In the genomic region with DNA sequence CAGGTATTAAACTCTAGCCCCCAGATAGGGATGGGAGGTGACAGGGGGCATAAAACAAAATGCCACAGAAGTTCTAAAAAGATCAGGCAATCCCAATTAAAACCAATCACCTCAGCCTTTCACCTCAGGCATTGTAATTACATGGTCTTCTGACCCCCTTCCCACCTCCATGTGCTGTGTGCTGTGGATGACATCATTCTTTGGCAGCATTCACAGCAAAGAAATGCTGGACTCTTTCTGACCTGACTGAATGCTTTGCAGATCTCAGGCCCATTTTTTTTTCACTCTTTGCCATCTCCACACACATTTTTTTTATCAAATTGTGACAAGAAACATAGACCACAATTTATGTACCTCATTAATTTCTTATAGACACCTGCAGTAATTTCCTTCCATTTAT, we compare ENCODE assay signal across 14 mouse cellular contexts.
"Had no signal": no experiment of that assay in that cellular context is flagged by ENCODE, and none has a peak within 500 bp of the region (broad histone marks: within the 10 kb centered on the region; RNA-seq: fewer than 3 reads in every experiment).

No protein-coding gene starts in this region.

- H3K36me3 ChIP-seq: limb, embryonic 15.5 days; liver, embryonic 12.5 days; lung, embryonic 15.5 days; midbrain, embryonic 15.5 days had no signal

- H3K9me3 ChIP-seq: limb, embryonic 15.5 days; liver, embryonic 12.5 days; lung, embryonic 15.5 days; megakaryocyte, embryonic 14.5 days; midbrain, embryonic 15.5 days had no signal

- H3K4me1 ChIP-seq: limb, embryonic 15.5 days; liver, embryonic 12.5 days; lung, embryonic 15.5 days; megakaryocyte, embryonic 14.5 days; midbrain, embryonic 15.5 days had no signal

- H3K4me2 ChIP-seq: limb, embryonic 15.5 days; liver, embryonic 12.5 days; lung, embryonic 15.5 days; midbrain, embryonic 11.5 days; midbrain, embryonic 15.5 days had no signal

- H3K27ac ChIP-seq: limb, embryonic 15.5 days; liver, embryonic 12.5 days; lung, embryonic 15.5 days; macrophage; midbrain, embryonic 15.5 days had no signal

- ATAC-seq: liver, embryonic 12.5 days; midbrain, embryonic 15.5 days had no signal

- DNase-seq: kidney, postnatal 25 days; layer of hippocampus, adult 9-11 months; left cerebral cortex, postnatal 4 days; lung, postnatal 14 days; right cerebral cortex, adult 18-20 months; right cerebral cortex, postnatal 25 days; thymus, postnatal 36 days had no signal

- H3K4me3 ChIP-seq: limb, embryonic 15.5 days; liver, embryonic 12.5 days; lung, embryonic 15.5 days; megakaryocyte, embryonic 14.5 days; midbrain, embryonic 15.5 days had no signal

- H3K27me3 ChIP-seq: limb, embryonic 15.5 days; liver, embryonic 12.5 days; lung, embryonic 15.5 days; megakaryocyte, embryonic 14.5 days; midbrain, embryonic 15.5 days had no signal

- H3K9ac ChIP-seq: limb, embryonic 15.5 days; liver, embryonic 12.5 days; lung, embryonic 15.5 days; midbrain, embryonic 15.5 days had no signal
